Mouse (Mus musculus) naive thymus-derived CD4-positive, alpha-beta T cell, adult 5 months (primary cell): Measurements from ENCODE around the gene Cyp4f40. TPM values are rescaled to one million over a fixed set of nuclear protein-coding genes. Genes with fewer than 3 reads are reported as not detected.

Source experiments
- polyA plus RNA-seq: library from polyadenylated mRNA; unstranded; fragments of 100-300 nt; shearing (Covaris generic); gene quantifications from one replicate; pipeline ENCODE4 v1.2.1, GENCODE M21; 2017

Cyp4f40 gene
- not detected for polyA plus RNA-seq

DNA sequence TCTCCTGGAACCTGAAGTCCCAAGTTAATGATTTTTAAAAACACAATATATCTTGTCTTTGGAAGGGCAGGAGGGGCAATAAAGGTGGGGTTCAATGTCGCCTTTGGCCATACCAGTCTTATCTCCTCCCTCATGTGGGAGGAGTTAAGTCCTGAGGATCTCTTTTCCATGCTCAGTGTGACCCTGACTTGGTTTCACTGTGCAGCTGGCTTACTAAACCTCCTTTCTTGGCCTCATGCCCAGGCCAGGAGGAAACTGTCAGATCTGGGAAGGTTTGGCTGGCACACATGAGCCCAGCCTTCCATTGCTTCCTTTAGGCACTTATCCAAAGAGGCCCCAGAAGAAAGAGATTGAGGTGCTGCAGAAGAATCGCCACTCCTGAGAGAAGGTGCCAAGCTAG is at the start of gene Cyp4f40:
Gene Cyp4f40, plus strand, starts transcription at position 189 of the 400 bp plus-strand sequence.

DNA sequence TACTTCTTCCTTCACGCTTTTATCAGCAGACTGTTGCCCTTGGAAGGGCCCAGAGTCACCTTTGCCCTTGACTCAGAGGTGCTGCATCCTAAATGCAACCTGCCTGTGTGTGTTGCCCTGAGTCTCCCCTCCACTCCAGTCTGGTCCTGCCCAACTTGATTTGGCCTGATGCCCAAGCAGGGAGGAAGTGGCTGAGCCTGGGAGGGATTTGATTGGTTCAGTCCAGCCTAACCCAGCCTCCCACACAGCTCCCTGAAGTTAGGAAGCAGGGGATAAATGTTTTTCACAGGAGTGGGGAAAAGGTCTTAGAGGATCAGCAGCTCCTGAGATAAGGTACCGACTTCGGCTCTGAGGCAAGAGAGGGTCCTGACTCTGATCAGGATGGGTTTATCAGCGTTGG is 37.7 kb upstream of the Cyp4f40 start, which contains the start of gene Cyp4f37:
Gene Cyp4f37, plus strand, starts transcription at position 292 of the 400 bp plus-strand sequence.

DNA sequence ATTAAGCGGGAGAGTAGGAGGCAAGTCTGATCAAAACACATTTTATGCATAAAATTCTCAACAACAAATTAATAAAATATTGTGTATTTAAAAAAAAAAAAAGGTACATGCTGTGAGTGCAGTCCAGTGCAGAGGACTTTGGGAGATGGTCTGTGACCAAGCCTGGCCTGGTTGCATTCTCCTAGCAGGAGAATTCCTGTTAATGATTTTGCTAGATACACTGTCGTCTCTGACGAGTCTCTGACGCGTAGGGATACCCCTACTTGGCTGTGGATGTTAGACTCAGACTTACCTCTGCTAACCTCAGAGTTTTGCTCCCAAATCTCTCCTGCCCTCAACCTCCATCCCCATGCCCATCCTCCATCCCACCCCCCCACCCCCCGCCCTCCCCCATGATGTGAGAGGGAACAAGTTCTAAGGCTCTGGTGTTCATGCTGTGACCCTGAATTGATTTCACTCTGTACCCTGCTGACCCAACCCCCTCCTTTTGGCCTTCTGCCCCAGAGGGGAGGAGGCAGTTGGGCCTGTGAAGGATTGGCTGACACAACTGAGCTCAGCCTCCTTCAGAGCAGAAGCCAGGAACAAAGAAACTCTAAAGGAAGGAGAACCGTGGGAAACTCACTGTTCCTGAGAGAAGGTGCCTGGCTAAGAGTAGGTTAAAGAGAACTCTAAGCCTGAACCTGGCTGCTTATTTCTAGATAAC is 26.5 kb downstream of the Cyp4f40 start, which contains the start of gene Cyp4f15:
Gene Cyp4f15, plus strand, starts transcription at position 580 of the 703 bp plus-strand sequence.

Other genes with a start within 250 kb of the Cyp4f40 start
- 37.1 TPM for gene Pglyrp2, start 234.7 kb upstream of the Cyp4f40 start, polyA plus RNA-seq
- not detected for gene Cyp4f39, start 206.2 kb upstream of the Cyp4f40 start, polyA plus RNA-seq
- 1.1 TPM for gene Cyp4f17, start 152.8 kb upstream of the Cyp4f40 start, polyA plus RNA-seq
- 6.3 TPM for gene Cyp4f16, start 122.3 kb upstream of the Cyp4f40 start, polyA plus RNA-seq
- not detected for gene Cyp4f37, start 37.6 kb upstream of the Cyp4f40 start, polyA plus RNA-seq
- not detected for gene Cyp4f15, start 26.7 kb downstream of the Cyp4f40 start, polyA plus RNA-seq
- 42.9 TPM for gene Zfp871, start 129.4 kb downstream of the Cyp4f40 start, polyA plus RNA-seq
- gene Zfp811, start 151.0 kb downstream of the Cyp4f40 start, polyA plus RNA-seq, result not detected
- 5.1 TPM for gene Zfp799, start 171.4 kb downstream of the Cyp4f40 start, polyA plus RNA-seq
- gene Zfp870, start 232.7 kb downstream of the Cyp4f40 start, polyA plus RNA-seq, result 0.06 TPM